Mouse (Mus musculus) kidney, adult 11 months (tissue): ENCODE results near the gene Olfr959.

ENCODE experiments used
- DNase-seq: peaks from one replicate; pipeline ENCODE4 v3.0.0; 2022

The Olfr959 gene

DNA sequence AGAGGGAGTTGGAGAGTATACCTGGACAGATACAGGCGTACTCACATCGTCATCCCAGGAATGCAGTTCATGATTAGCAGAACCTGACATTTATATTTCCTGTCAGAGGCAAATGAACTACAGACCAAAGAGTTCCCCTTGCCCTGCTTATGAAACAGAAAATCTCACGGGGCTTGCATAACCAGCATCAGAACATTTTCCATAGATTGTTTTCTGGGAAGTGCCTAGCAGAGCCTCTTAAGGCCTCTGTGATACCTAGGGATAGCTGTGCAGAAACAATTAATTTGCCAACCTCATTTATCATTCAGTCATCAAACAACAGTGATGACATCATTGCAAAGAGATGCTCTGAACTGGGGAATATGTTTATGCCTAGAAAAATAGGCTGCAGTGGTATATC lies at the start of gene Olfr959:
Gene Olfr959 (minus strand): TSS at position 101 of the 400 bp plus-strand sequence.
- no peak for DNase-seq

- no peak for DNase-seq
Measured at GRCm38 (mm10) chr9:39624711-39625110, 49.3 kb upstream of the Olfr959 start.

- DNase-seq: no peak
Measured at GRCm38 (mm10) chr9:39623783-39624182, 48.4 kb upstream of the Olfr959 start.

GRCm38 (mm10) chr9:39621073-39621472 lies 45.7 kb upstream of the Olfr959 start, which contains the start of gene Olfr960:
Olfr960 (plus strand) TSS chr9:39621373.
- no peak for DNase-seq

- no peak for DNase-seq
Measured at GRCm38 (mm10) chr9:39611953-39612352, 36.6 kb upstream of the Olfr959 start.

- no peak for DNase-seq
Measured at GRCm38 (mm10) chr9:39610355-39610754, 35.0 kb upstream of the Olfr959 start, which contains the start of gene Olfr148. Olfr148 (plus strand) TSS chr9:39610655.

GRCm38 (mm10) chr9:39608497-39608896 lies 33.1 kb upstream of the Olfr959 start:
- no peak for DNase-seq

DNA sequence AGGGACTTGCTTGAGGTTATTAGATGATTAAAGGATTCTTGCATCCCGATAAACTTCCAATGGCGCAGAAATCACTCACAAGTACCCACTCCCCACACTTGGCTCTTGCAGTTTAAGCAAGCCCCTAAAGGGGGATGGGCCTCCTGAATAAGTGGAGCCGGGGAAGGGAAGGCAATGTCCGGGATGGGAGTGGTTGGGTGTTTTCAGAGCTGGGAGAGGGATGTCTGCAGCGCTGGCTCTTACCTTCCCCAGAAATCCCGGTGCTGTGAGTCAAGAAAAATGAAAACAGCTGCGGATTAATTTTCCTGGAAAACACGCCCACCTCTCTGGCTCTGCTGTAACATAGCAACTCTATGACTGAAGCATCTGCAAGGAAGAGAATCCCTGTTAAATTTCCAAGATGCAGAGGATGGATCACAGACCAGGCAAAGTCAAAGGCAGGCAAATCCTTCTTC lies 28.7 kb upstream of the Olfr959 start, which contains the start of gene AW551984:
Gene AW551984 (minus strand): TSS at position 405 of the 455 bp plus-strand sequence.
- no peak for DNase-seq

DNA sequence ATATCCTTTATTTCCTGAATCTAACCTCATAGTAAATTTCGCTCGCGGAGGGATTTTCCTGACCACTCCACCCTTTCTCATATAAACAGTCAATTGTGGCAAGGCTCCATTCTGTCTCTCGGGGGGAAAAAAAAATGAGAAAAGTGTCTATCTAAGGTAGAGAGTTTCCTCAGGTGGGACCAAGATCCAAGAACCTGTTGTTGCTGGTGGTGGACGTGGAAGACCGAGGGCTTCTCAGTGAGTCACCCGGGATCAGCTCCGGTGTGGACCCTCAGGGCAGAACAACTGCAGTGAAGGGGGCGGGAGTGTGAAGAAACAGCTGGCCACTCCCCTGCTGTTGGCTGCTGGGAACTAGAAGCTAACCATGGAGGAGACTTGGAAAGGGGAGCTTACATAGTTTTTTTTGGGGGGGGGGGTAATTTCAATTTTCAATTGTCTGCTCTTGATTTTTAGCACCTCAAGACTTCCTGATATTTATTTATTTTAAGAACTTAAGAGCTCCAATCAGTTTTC lies 28.0 kb upstream of the Olfr959 start:
- no peak for DNase-seq

DNA sequence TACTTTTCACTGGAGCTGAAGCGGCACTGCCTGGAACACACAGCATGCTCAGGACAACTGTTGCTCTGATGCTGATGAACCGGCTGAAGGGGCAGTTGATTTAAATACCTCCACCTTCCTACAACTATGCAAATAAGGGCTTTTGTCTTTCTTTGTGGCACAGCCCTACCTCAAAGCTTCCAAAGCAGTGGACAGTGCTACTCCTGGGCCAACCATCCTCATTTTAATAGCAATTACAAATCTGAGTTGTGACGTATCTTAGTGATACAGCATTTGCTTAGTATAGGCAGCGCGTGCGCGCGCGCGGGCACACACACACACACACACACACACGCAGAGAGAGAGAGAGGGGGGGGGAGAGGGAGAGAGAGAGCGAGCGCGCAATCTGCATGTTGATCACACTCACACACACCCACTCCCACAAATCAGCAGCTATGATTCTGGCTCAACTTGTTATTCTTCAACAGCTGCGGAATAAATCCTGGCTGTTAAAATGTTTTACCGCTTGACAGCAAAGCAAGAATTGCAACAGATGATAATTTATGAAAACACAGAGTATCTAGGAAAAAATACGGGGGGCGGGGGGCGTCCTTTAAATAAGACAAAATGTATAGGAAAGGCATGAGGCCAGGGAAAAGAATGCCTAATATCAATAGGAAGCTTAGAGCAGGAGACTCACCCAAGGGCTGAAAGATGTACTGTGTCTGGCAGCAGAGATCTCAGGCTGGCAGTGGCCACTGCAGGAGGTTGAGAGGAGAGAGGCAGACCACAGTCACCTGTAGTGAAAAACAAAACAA lies 27.4 kb upstream of the Olfr959 start:
- no peak for DNase-seq

DNA sequence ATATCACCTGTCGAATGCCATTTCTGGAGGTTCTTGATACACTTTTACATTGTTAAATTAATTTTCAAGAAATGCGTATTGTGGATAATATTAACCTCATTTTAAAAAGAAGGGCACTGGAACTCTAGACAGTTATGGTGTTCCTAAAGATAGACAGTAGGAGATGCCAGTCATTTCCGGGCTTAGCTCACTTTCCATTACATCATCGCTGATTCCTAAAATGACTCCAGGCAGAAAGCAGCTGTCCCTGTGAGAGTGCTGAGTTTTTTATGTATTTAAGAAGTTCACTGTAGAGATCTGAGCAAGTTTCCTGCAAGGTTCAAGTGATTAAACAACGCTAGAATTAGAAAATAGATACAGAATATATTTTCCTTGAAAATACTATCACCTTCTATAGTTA lies 1.7 kb upstream of the Olfr959 start:
- DNase-seq: no peak

DNA sequence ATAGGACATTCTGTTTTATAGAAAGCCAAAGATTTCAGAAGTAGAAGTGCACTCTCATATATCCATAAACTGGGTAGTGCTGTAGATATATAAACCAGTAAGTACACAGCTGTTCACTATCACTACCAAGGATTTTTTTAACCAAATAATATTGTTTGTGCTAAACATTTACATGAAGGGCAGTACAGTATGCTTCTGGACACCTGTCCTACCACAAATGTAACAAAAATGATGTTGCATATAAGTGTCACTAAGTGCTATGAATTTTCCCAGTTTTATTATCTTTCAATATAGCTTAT lies 17.1 kb downstream of the Olfr959 start:
- no peak for DNase-seq

GRCm38 (mm10) chr9:39557529-39558348 lies 17.6 kb downstream of the Olfr959 start:
- no peak for DNase-seq

- no peak for DNase-seq
Measured at GRCm38 (mm10) chr9:39553946-39554345, 21.4 kb downstream of the Olfr959 start, which contains the start of gene Olfr958. Olfr958 (minus strand) TSS chr9:39554054.

DNA sequence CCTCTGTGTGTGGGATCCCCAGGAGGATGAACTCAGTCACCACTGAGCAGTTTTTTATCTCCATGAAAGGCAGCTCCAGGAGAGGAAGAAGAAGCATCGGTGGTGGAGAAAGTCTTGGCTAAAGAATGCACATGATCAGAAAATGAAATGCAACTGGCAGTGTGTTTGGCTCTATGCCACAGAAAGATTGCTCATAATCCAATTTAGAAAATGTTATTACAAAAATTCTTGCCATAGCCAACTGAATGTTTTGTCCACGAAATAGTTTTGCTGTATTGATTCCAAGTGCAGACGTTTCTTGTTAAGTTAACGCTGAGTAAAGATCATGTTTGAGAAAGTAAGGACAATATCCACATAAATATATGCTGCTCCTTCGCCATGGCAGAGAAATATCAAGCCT lies 24.6 kb downstream of the Olfr959 start:
- no peak for DNase-seq

GRCm38 (mm10) chr9:39523616-39524285 lies 51.6 kb downstream of the Olfr959 start:
- no peak for DNase-seq
